Mouse (Mus musculus): ENCODE data around the gene Ilf3. TPM values are rescaled to one million over a fixed set of nuclear protein-coding genes. Genes with fewer than 3 reads are reported as not detected.

Ilf3 gene
- polyA plus RNA-seq, 1 experiment from 2014 or later, result 297 TPM

DNA sequence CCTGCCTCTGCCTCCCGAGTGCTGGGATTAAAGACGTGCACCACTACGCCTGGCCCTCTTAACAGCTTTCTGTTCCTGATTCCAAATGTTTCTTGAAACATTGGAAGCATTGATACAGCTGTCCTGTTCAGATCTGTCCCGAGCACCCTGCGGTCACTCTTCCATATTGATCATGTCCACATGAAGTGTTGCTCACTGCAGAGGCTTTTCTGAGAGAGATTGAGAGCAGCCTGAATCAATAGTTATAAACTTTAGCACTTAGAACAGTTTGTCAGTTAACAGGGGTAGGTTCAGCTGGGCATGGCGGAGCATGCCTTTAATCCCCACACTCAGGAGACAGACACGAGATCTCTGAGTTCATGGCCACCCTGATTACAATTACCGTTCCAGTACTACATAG, 76.2 kb downstream of the Ilf3 start:
- H3K9me3 ChIP-seq (ENCODE audit: control insufficient read depth, low read length), result no peaks in the 10 kb centered on the region
- H3K4me2 ChIP-seq (ENCODE audit: low read depth, low read length, severe bottlenecking), result no peak overlapping the region
- no peak for ATAC-seq (replicated peaks; ENCODE audit: low FRiP score)
- 96% methylated on average over 8 of the region's 8 CpGs for WGBS
- no peak for DNase-seq (ENCODE audit: low spot score)
- no peak overlapping the region for H3K4me3 ChIP-seq (ENCODE audit: low read depth, low read length)
- no peaks in the 10 kb centered on the region for H3K36me3 ChIP-seq (ENCODE audit: control insufficient read depth, insufficient read depth, low read length)
- no peak overlapping the region for H3K27ac ChIP-seq (ENCODE audit: low read depth, low read length)
- H3K4me1 ChIP-seq (replicated peaks; ENCODE audit: control insufficient read depth, insufficient read depth, low read length), result no peaks in the 10 kb centered on the region
- H3K27me3 ChIP-seq (ENCODE audit: control insufficient read depth, insufficient read depth, low read length), result no peaks in the 10 kb centered on the region
- H3K9ac ChIP-seq (ENCODE audit: low read length), result no peak overlapping the region

DNA sequence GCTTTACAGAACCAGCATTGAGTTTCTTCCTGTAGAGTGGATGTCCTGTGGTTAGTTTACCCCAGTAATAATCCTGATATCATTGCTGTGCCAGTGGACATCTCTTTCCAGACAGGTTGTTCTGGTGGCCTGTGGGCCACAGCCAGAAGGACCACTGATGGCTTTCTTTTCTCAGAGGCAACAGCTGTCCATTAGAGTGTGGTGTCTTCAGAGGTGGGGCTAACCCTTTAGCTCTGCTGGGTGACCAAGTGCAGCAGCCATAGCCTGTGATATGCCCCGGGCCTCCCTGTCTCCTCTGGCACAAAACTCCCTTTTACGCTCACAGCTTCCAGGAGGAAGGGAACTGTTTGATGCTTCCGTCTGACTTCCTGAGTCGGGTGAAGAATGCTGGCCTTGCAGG, 76.9 kb downstream of the Ilf3 start:
- no peak overlapping the region for H3K27ac ChIP-seq (ENCODE audit: low read depth, low read length)
- H3K9ac ChIP-seq (ENCODE audit: low read length), result no peak overlapping the region
- H3K4me1 ChIP-seq (replicated peaks; ENCODE audit: control insufficient read depth, insufficient read depth, low read length), result no peaks in the 10 kb centered on the region
- no peak overlapping the region for H3K4me3 ChIP-seq (ENCODE audit: low read depth, low read length)
- H3K4me2 ChIP-seq (ENCODE audit: low read depth, low read length, severe bottlenecking), result no peak overlapping the region
- no peaks in the 10 kb centered on the region for H3K27me3 ChIP-seq (ENCODE audit: control insufficient read depth, insufficient read depth, low read length)
- no peaks in the 10 kb centered on the region for H3K9me3 ChIP-seq (ENCODE audit: control insufficient read depth, low read length)
- ATAC-seq (replicated peaks; ENCODE audit: low FRiP score) (no peak), DNase-seq (ENCODE audit: low spot score) (no peak)
- 94% methylated on average over 4 of the region's 4 CpGs for WGBS
- H3K36me3 ChIP-seq (ENCODE audit: control insufficient read depth, insufficient read depth, low read length), result no peaks in the 10 kb centered on the region

DNA sequence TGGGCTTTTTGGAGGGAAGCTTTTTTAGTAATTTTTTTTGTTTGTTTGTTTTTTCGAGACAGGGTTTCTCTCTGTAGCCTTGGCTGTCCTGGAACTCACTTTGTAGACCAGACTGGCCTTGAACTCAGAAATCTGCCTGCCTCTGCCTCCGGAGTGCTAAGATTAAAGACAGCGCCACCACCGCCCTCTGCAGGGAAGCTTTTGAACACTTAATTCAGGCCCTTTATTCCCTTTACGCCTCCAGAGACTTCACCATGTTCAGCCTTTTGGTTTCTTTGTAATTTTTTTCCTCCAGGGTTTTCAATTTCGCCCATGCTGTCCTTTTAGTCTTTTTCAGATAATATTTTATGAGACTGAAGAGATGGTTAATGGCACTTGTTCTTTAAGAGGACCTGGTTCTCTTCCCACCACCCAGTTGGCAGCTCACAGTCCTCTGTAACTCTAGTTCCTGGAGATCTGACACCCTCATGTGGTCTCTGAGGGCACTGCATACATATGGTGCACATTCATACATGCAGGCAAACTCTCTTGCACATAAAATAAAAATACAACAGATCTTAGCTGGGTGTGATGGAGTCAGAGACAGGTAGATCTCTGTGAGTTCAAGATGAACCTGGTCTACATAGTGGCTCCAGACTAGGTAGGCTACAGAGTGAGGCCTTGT, 77.5 kb downstream of the Ilf3 start:
- no peak overlapping the region for H3K4me2 ChIP-seq (ENCODE audit: low read depth, low read length, severe bottlenecking)

DNA sequence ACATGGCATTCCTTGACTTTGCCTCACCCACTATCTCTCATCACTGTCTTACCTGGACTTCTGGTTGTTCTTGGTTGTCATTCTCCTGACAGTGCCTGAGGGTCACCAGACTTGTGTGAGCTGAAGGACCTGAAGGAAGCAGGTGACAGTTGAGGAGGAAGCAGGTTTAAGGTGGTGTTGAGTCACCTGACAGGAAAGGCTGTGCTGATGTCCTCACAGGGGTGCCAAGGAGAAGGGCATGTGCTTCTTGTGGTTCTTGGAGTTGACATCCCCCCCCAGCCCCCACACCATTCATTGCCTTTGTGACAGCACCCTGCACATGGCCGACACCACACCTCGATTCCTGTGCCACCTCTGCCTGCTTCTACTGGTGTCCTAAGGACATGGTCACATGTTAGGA, 80.1 kb downstream of the Ilf3 start:
- ATAC-seq (replicated peaks; ENCODE audit: low FRiP score) (no peak), DNase-seq (ENCODE audit: low spot score) (no peak)
- Histone ChIP-seq H3K4me1 (replicated peaks; ENCODE audit: control insufficient read depth, insufficient read depth, low read length) (no peaks in the 10 kb centered on the region), H3K9me3 (ENCODE audit: control insufficient read depth, low read length) (no peaks in the 10 kb centered on the region), H3K27ac (ENCODE audit: low read depth, low read length) (no peak overlapping the region), H3K9ac (ENCODE audit: low read length) (no peak overlapping the region), H3K36me3 (ENCODE audit: control insufficient read depth, insufficient read depth, low read length) (no peaks in the 10 kb centered on the region), H3K27me3 (ENCODE audit: control insufficient read depth, insufficient read depth, low read length) (no peaks in the 10 kb centered on the region), H3K4me2 (ENCODE audit: low read depth, low read length, severe bottlenecking) (no peak overlapping the region), H3K4me3 (ENCODE audit: low read depth, low read length) (no peak overlapping the region)
- 94% methylated on average over 2 of the region's 2 CpGs for WGBS

More for the DNA sequence above, 77.5 kb downstream of the Ilf3 start:
- H3K27ac ChIP-seq (ENCODE audit: low read depth, low read length), result no peak overlapping the region
- WGBS, result 95% methylated on average over 6 of the region's 6 CpGs
- H3K9ac ChIP-seq (ENCODE audit: low read length), result no peak overlapping the region
- no peak for DNase-seq (ENCODE audit: low spot score)
- no peaks in the 10 kb centered on the region for H3K4me1 ChIP-seq (replicated peaks; ENCODE audit: control insufficient read depth, insufficient read depth, low read length)
- no peak for ATAC-seq (replicated peaks; ENCODE audit: low FRiP score)
- no peak overlapping the region for H3K4me3 ChIP-seq (ENCODE audit: low read depth, low read length)
- H3K36me3 ChIP-seq (ENCODE audit: control insufficient read depth, insufficient read depth, low read length), result no peaks in the 10 kb centered on the region
- no peaks in the 10 kb centered on the region for H3K27me3 ChIP-seq (ENCODE audit: control insufficient read depth, insufficient read depth, low read length)
- no peaks in the 10 kb centered on the region for H3K9me3 ChIP-seq (ENCODE audit: control insufficient read depth, low read length)

DNA sequence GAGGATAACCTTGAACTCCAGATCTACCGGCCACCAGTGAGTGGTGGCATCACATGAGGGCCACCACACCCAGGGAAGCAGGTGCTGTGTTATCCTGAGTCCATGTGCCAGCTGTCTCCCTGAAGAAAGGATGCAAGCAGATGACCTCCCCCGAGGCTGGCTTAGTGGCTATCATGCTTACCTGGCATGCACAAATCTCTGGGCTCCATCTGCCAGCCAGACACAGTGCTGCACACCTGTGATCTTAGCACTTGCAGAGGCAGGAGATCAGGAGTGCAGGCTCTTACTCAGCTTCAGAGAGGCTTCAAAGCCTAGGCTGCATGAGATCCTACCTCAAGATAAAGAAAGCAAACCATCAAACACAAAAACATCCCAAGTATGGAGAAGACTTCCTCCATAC, 82.0 kb downstream of the Ilf3 start:
- 91% methylated on average over 2 of the region's 2 CpGs for WGBS
- Histone ChIP-seq H3K36me3 (ENCODE audit: control insufficient read depth, insufficient read depth, low read length) (no peaks in the 10 kb centered on the region), H3K27ac (ENCODE audit: low read depth, low read length) (no peak overlapping the region), H3K4me1 (replicated peaks; ENCODE audit: control insufficient read depth, insufficient read depth, low read length) (no peaks in the 10 kb centered on the region), H3K9me3 (ENCODE audit: control insufficient read depth, low read length) (no peaks in the 10 kb centered on the region), H3K27me3 (ENCODE audit: control insufficient read depth, insufficient read depth, low read length) (no peaks in the 10 kb centered on the region), H3K9ac (ENCODE audit: low read length) (no peak overlapping the region), H3K4me3 (ENCODE audit: low read depth, low read length) (no peak overlapping the region), H3K4me2 (ENCODE audit: low read depth, low read length, severe bottlenecking) (no peak overlapping the region)
- DNase-seq (ENCODE audit: low spot score), result no peak
- ATAC-seq (replicated peaks; ENCODE audit: low FRiP score), result no peak

- Histone ChIP-seq H3K27ac (ENCODE audit: low read depth, low read length) (no peak overlapping the region), H3K4me1 (replicated peaks; ENCODE audit: control insufficient read depth, insufficient read depth, low read length) (no peaks in the 10 kb centered on the region), H3K9ac (ENCODE audit: low read length) (no peak overlapping the region), H3K27me3 (ENCODE audit: control insufficient read depth, insufficient read depth, low read length) (no peaks in the 10 kb centered on the region), H3K36me3 (ENCODE audit: control insufficient read depth, insufficient read depth, low read length) (no peaks in the 10 kb centered on the region), H3K4me2 (ENCODE audit: low read depth, low read length, severe bottlenecking) (no peak overlapping the region), H3K4me3 (ENCODE audit: low read depth, low read length) (no peak overlapping the region), H3K9me3 (ENCODE audit: control insufficient read depth, low read length) (no peaks in the 10 kb centered on the region)
- WGBS, result 97% methylated on average over 3 of the region's 3 CpGs
- DNase-seq (ENCODE audit: low spot score) (no peak), ATAC-seq (replicated peaks; ENCODE audit: low FRiP score) (no peak)
Measured at GRCm38 (mm10) chr9:21450270-21450669, 82.6 kb downstream of the Ilf3 start.

- Histone ChIP-seq H3K9ac (ENCODE audit: low read length) (no peak overlapping the region), H3K27me3 (ENCODE audit: control insufficient read depth, insufficient read depth, low read length) (no peaks in the 10 kb centered on the region), H3K36me3 (ENCODE audit: control insufficient read depth, insufficient read depth, low read length) (no peaks in the 10 kb centered on the region), H3K4me3 (ENCODE audit: low read depth, low read length) (no peak overlapping the region), H3K27ac (ENCODE audit: low read depth, low read length) (no peak overlapping the region), H3K4me2 (ENCODE audit: low read depth, low read length, severe bottlenecking) (no peak overlapping the region), H3K9me3 (ENCODE audit: control insufficient read depth, low read length) (no peaks in the 10 kb centered on the region), H3K4me1 (replicated peaks; ENCODE audit: control insufficient read depth, insufficient read depth, low read length) (no peaks in the 10 kb centered on the region)
- WGBS, result 91% methylated on average over 8 of the region's 8 CpGs
- ATAC-seq (replicated peaks; ENCODE audit: low FRiP score), result no peak
- no peak for DNase-seq (ENCODE audit: low spot score)
Measured at GRCm38 (mm10) chr9:21451391-21451790, 83.7 kb downstream of the Ilf3 start.

DNA sequence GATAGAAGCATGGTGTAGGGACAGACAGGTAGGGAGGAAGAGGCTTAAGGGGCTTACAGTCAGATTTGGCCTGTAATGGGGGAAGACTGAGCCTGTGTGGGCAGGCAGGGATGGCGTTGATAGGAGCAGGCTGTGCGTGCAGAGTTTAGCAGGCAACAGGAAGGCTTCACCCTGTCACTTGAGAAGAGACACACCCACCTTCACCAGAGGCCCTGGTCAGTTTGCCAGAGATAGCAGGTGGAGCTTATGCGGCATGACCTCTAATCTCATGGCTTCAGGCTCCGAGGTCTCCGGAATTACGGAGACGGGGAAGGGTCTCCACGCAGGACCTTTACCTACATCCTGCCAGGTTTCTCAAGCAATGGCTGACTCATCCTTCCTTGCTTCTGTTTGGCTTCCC, 84.2 kb downstream of the Ilf3 start:
- Histone ChIP-seq H3K9me3 (ENCODE audit: control insufficient read depth, low read length) (no peaks in the 10 kb centered on the region), H3K36me3 (ENCODE audit: control insufficient read depth, insufficient read depth, low read length) (no peaks in the 10 kb centered on the region), H3K4me3 (ENCODE audit: low read depth, low read length) (no peak overlapping the region), H3K9ac (ENCODE audit: low read length) (no peak overlapping the region), H3K27me3 (ENCODE audit: control insufficient read depth, insufficient read depth, low read length) (no peaks in the 10 kb centered on the region), H3K27ac (ENCODE audit: low read depth, low read length) (no peak overlapping the region), H3K4me2 (ENCODE audit: low read depth, low read length, severe bottlenecking) (no peak overlapping the region), H3K4me1 (replicated peaks; ENCODE audit: control insufficient read depth, insufficient read depth, low read length) (no peaks in the 10 kb centered on the region)
- WGBS, result 84% methylated on average over 8 of the region's 8 CpGs
- DNase-seq (ENCODE audit: low spot score), result no peak
- no peak for ATAC-seq (replicated peaks; ENCODE audit: low FRiP score)

DNA sequence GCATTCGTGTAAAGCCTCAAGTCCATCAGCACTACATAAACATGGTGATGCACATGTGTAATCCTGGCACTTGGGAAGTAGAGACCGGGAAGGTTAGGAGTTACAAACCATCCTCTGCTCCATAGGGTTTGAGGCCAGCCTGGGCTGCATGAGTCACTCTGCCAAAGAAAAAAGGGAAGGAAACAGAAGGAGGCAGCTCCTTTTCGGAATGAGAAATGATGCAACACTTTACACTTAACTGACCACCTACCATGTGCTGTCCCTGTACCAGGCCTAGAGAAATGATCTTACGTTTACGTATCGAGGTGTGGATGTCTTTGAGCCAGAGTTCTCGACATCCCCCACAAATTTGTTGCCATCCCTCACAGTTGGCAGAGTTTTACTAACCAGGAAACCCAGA, 85.3 kb downstream of the Ilf3 start:
- 93% methylated on average over 7 of the region's 7 CpGs for WGBS
- no peaks in the 10 kb centered on the region for H3K4me1 ChIP-seq (replicated peaks; ENCODE audit: control insufficient read depth, insufficient read depth, low read length)
- no peak for ATAC-seq (replicated peaks; ENCODE audit: low FRiP score)
- DNase-seq (ENCODE audit: low spot score), result no peak
- H3K4me3 ChIP-seq (ENCODE audit: low read depth, low read length), result no peak overlapping the region
- no peak overlapping the region for H3K9ac ChIP-seq (ENCODE audit: low read length)
- H3K4me2 ChIP-seq (ENCODE audit: low read depth, low read length, severe bottlenecking), result no peak overlapping the region
- no peaks in the 10 kb centered on the region for H3K27me3 ChIP-seq (ENCODE audit: control insufficient read depth, insufficient read depth, low read length)
- H3K9me3 ChIP-seq (ENCODE audit: control insufficient read depth, low read length), result no peaks in the 10 kb centered on the region
- H3K36me3 ChIP-seq (ENCODE audit: control insufficient read depth, insufficient read depth, low read length), result no peaks in the 10 kb centered on the region
- no peak overlapping the region for H3K27ac ChIP-seq (ENCODE audit: low read depth, low read length)

Data from forebrain, embryonic 11.5 days (tissue).